Mouse (Mus musculus) cerebellum, postnatal 36 days (tissue): ENCODE results near the gene Ssxb6.
"Not testable (repeated sequence)": the region's sequence is repeated elsewhere in the genome, so short reads cannot be mapped to it uniquely, and the experiment has no call there.

ENCODE experiments used
- DNase-seq, 2 experiments: peaks; one replicate each; pipeline ENCODE4 v3.0.0; 2021 to 2022; ENCODE audit warnings: mixed read lengths in 2 of 2

Gene Ssxb6

DNA sequence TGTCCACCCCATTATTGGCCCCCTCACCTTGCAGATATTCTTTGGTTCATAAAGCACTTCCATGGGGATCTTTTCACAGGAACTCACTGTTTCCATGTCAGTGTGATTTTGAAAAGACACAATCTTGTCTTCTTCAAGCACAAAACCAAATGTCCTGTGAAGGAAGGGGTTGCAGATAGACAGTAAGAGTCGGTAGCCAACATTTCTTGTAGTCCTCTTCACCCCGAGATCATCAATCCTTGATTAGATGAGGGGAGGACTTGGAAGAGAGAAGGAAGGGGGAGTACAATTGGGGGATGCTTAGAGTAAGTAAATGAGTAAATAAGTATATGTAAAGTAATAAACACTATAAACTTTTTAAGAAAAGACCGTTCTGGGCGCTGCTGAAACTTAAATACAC, at the start of gene Ssxb6:
Gene Ssxb6, minus strand, starts transcription at position 101 of the 400 bp plus-strand sequence.
- not testable (repeated sequence) for DNase-seq

DNA sequence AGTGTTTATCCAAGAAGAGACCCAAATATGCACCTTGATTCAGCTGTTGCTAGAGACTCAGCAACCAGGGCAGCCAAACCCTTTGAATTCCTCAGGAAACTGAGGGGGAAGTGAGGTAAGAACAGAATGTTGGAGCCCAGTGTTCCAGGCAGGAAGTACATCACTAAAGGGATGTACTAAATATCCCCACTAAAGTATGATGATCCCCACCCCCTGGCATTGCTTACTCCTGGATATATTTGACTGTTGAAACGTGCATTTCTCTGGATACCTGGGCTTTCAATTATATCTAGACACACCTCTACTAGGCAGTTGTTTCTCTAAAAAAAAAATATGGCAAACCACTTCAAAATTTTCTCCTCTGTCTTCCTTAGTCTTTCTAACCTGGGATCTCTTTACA, 43.7 kb upstream of the Ssxb6 start, which contains the start of gene Ssxb3:
Gene Ssxb3, minus strand, starts transcription at position 101 of the 400 bp plus-strand sequence.
- not testable (repeated sequence) for DNase-seq

DNA sequence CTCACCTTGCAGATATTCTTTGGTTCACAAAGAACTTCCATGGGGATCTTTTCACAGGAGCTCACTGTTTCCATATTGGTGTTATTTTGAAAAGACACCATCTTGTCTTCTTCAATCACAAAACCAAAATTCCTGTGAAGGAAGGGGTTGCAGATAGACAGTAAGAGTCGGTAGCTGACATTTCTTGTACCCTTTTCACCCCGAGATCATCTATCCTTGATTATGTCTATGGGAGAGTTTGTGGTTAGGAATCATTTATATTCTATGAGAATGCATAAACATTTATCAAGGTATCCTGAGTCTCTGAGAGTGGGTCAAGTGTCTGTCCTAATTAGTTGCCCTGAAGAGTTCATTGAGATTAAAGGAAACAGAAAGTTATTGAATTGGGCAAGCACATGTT, 23.2 kb downstream of the Ssxb6 start, which contains the start of gene Gm14459:
Gene Gm14459, minus strand, starts transcription at position 101 of the 400 bp plus-strand sequence.
- DNase-seq = no peak
